Mouse (Mus musculus): ENCODE measurements around the gene Mipep.

DNA sequence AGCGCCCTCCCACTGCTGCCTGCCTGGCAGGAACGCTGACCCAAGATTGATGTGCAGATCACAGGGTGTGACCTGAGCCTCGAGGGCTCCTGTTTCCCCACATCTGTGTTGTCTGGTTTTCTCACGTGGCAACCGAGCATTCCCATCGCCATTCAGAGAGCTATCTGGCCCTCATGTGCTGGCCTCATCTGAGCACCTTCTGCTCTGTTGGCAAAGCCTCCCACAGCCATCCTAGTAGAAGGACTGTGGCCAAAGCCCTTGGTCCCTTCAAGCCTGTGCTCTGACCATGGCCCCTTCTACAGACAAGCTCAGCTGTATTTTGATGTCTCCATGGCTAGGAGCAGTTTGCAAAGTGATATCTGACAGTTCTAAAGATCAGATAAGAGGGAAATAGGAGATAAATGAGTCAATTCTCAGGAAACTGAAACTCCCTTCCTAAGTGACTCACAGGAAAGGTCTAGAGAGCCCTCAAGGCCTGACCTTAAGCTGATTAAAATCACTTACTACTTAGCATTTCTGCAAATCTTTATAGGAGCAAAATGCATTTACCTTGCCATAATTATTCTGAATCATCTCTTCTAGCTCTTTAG is 101.1 kb downstream of the Mipep start:
- no peak for TF ChIP-seq CTCF (IDR thresholded peaks at IDR 0.05; ENCODE audit: extremely low read depth, insufficient read depth, insufficient read length, insufficient replicate concordance)
- TF ChIP-seq POLR2A (IDR thresholded peaks at IDR 0.05; ENCODE audit: low read depth, low read length), result no peak
